Mouse (Mus musculus): ENCODE data around the gene Hist1h1e.

DNA sequence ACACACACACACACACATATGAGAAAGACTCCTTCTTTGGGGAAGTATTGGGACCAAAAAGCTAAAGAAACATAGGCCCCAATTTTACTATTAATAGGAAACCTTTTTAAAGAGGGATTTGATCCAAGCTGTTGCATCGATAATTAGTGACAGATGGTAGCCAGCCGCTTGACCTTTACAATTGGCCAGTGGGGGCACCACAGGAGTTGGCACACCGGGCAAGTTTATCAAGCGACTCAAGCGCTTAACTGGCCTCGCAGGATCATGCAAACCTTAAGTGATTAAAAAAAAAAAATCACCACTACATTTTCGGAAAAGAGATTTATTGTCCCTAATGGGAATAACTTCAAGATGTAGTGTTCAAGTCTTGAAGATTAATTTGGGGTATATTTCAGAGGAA is 29.7 kb downstream of the Hist1h1e start:
- TF ChIP-seq CTCF (IDR thresholded peaks at IDR 0.05; ENCODE audit: control insufficient read depth, insufficient read depth, insufficient replicate concordance, low read depth, low read length) = no peak
- TF ChIP-seq POLR2A (IDR thresholded peaks at IDR 0.05; ENCODE audit: control insufficient read depth, low read depth, low read length) = no peak

Measured in testis, adult 2 months (tissue).